Comparison of ENCODE assay signal across 33 mouse cellular contexts in the genomic region with DNA sequence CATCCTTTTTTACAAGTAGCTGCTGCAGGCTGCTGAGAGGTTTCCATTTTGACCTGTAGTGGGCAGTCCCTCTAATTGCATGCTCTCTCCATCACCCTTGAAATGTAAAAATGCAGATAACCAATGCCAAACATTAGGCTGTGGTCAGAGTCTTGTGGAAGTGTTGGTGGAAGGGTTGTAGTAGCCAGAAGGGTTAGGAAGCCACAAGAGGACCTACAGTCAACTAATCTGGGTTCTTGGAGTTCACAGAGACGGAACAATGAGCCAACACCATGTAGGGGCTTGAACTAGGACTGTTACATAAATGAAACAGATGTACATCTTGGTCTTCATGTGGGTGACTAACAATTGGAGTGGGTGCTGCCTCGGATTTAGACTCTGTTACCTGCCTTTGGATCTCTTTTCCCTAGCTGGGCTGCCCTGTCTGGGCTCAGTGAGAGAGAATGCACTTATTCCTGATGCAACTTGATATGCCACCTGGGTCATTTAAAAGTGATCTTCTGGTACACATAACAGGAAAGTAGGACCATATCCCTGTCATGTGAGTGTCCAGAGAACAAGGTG. TPM values are rescaled to one million over a fixed set of nuclear protein-coding genes. Genes with fewer than 3 reads are reported as not detected.
"Had no signal": no experiment of that assay in that cellular context is flagged by ENCODE, and none has a peak within 500 bp of the region (broad histone marks: within the 10 kb centered on the region; RNA-seq: fewer than 3 reads in every experiment).

No protein-coding gene starts in this region.

RNA-seq across cellular contexts. Expression of a gene that starts 6.2 kb away (rescaled TPM):
- total RNA-seq: gastrocnemius, adult 2 months; gastrocnemius, postnatal 14 days; gastrocnemius, postnatal 4 days; granulocyte monocyte progenitor cell, adult 5-6 weeks; heart, adult 2 months; heart, postnatal 14 days; heart, postnatal 36 days; layer of hippocampus, adult 2 months; layer of hippocampus, postnatal 10 days; layer of hippocampus, postnatal 25 days; left cerebral cortex, postnatal 14 days; left cerebral cortex, postnatal 4 days; liver, adult 2 months had no signal
- polyA plus RNA-seq: heart, adult 2 months; heart, embryonic 11.5 days; heart, embryonic 13.5 days; heart, embryonic 15.5 days; heart, postnatal 0 days; hindbrain, embryonic 10.5 days; hindbrain, embryonic 12.5 days; hindbrain, embryonic 14.5 days; hindbrain, embryonic 16.5 days; inflammation-experienced regulatory T-cells, adult 6 months; intestine, embryonic 15.5 days; intestine, postnatal 0 days; kidney, embryonic 14.5 days; kidney, embryonic 16.5 days; limb, embryonic 11.5 days; limb, embryonic 13.5 days; limb, embryonic 15.5 days; liver, adult 2 months; liver, embryonic 12.5 days; liver, embryonic 14.5 days had no signal

RNA-seq across cellular contexts. Expression of a gene that starts 10.2 kb away (rescaled TPM):
- total RNA-seq: gastrocnemius, adult 2 months; gastrocnemius, postnatal 14 days; gastrocnemius, postnatal 4 days; granulocyte monocyte progenitor cell, adult 5-6 weeks; heart, adult 2 months; heart, postnatal 14 days; heart, postnatal 36 days; layer of hippocampus, adult 2 months; liver, adult 2 months had no signal
- polyA plus RNA-seq: heart, adult 2 months; heart, embryonic 11.5 days; heart, embryonic 13.5 days; heart, embryonic 15.5 days; heart, postnatal 0 days; hindbrain, embryonic 10.5 days; hindbrain, embryonic 12.5 days; hindbrain, embryonic 14.5 days; hindbrain, embryonic 16.5 days; inflammation-experienced regulatory T-cells, adult 6 months; intestine, embryonic 15.5 days; intestine, postnatal 0 days; kidney, embryonic 14.5 days; kidney, embryonic 16.5 days; limb, embryonic 11.5 days; limb, embryonic 13.5 days; limb, embryonic 15.5 days; liver, adult 2 months; liver, embryonic 12.5 days; liver, embryonic 14.5 days had no signal

RNA-seq across cellular contexts. Expression of a gene that starts 25.0 kb away (rescaled TPM):
- total RNA-seq: gastrocnemius, adult 2 months; gastrocnemius, postnatal 14 days; gastrocnemius, postnatal 4 days; granulocyte monocyte progenitor cell, adult 5-6 weeks; heart, adult 2 months; heart, postnatal 14 days; heart, postnatal 36 days; layer of hippocampus, adult 2 months; layer of hippocampus, postnatal 10 days; layer of hippocampus, postnatal 25 days; left cerebral cortex, adult 2 months; left cerebral cortex, postnatal 14 days; left cerebral cortex, postnatal 4 days; liver, adult 2 months had no signal
- polyA plus RNA-seq: frontal cortex, adult 2 months; heart, adult 2 months; heart, embryonic 11.5 days; heart, embryonic 13.5 days; heart, embryonic 15.5 days; heart, postnatal 0 days; hindbrain, embryonic 10.5 days; hindbrain, embryonic 12.5 days; hindbrain, embryonic 14.5 days; hindbrain, embryonic 16.5 days; inflammation-experienced regulatory T-cells, adult 6 months; intestine, embryonic 15.5 days; intestine, postnatal 0 days; kidney, embryonic 14.5 days; kidney, embryonic 16.5 days; limb, embryonic 11.5 days; limb, embryonic 13.5 days; limb, embryonic 15.5 days; liver, adult 2 months; liver, embryonic 12.5 days; liver, embryonic 14.5 days had no signal

RNA-seq across cellular contexts. Expression of a gene that starts 33.5 kb away (rescaled TPM):
- total RNA-seq: gastrocnemius, adult 2 months; gastrocnemius, postnatal 14 days; gastrocnemius, postnatal 4 days; granulocyte monocyte progenitor cell, adult 5-6 weeks; heart, adult 2 months; heart, postnatal 14 days; heart, postnatal 36 days; layer of hippocampus, adult 2 months; layer of hippocampus, postnatal 10 days; layer of hippocampus, postnatal 25 days; left cerebral cortex, adult 2 months; left cerebral cortex, postnatal 14 days; left cerebral cortex, postnatal 4 days; liver, adult 2 months had no signal
- polyA plus RNA-seq: frontal cortex, adult 2 months; heart, adult 2 months; heart, embryonic 11.5 days; heart, embryonic 13.5 days; heart, embryonic 15.5 days; heart, postnatal 0 days; hindbrain, embryonic 10.5 days; hindbrain, embryonic 12.5 days; hindbrain, embryonic 14.5 days; hindbrain, embryonic 16.5 days; inflammation-experienced regulatory T-cells, adult 6 months; intestine, embryonic 15.5 days; intestine, postnatal 0 days; kidney, embryonic 14.5 days; kidney, embryonic 16.5 days; limb, embryonic 11.5 days; limb, embryonic 13.5 days; limb, embryonic 15.5 days; liver, adult 2 months; liver, embryonic 12.5 days; liver, embryonic 14.5 days had no signal
